Mouse (Mus musculus) urinary bladder, postnatal 14 days (tissue): ENCODE results near the gene Spryd4.
"Not testable (repeated sequence)": the region's sequence is repeated elsewhere in the genome, so short reads cannot be mapped to it uniquely, and the experiment has no call there.

ENCODE experiments used
- DNase-seq: peaks from one replicate; pipeline ENCODE4 v3.0.0; 2021; ENCODE audit warnings: low spot score

Spryd4 gene

GRCm38 (mm10) chr10:128225538-128225937 lies 13.9 kb upstream of the Spryd4 start, which contains the start of gene Mip:
Gene Mip (plus strand): TSS chr10:128225838.
- DNase-seq = no peak

GRCm38 (mm10) chr10:128225064-128225463 lies 13.5 kb upstream of the Spryd4 start:
- DNase-seq = no peak

GRCm38 (mm10) chr10:128221533-128222286 lies 10.1 kb upstream of the Spryd4 start:
- DNase-seq = no peak

GRCm38 (mm10) chr10:128218387-128219117 lies 6.9 kb upstream of the Spryd4 start:
- no peak for DNase-seq

GRCm38 (mm10) chr10:128214981-128215380 lies 3.4 kb upstream of the Spryd4 start:
- DNase-seq = no peak

GRCm38 (mm10) chr10:128214112-128214511 lies 2.5 kb upstream of the Spryd4 start:
- DNase-seq = not testable (repeated sequence)

- DNase-seq = peak; percentile 66
These were observed 1.3 kb upstream of the Spryd4 start for GRCm38 (mm10) chr10:128212871-128213323.

GRCm38 (mm10) chr10:128212148-128212547 lies 541 bp upstream of the Spryd4 start:
- DNase-seq = no peak

GRCm38 (mm10) chr10:128210954-128211353 lies 653 bp downstream of the Spryd4 start:
- no peak for DNase-seq

GRCm38 (mm10) chr10:128210131-128210530 lies 1.5 kb downstream of the Spryd4 start:
- no peak for DNase-seq

GRCm38 (mm10) chr10:128209311-128210009 lies 2.1 kb downstream of the Spryd4 start:
- no peak for DNase-seq

GRCm38 (mm10) chr10:128208326-128208725 lies 3.3 kb downstream of the Spryd4 start:
- DNase-seq = no peak

GRCm38 (mm10) chr10:128204941-128205340 lies 6.7 kb downstream of the Spryd4 start:
- no peak for DNase-seq

GRCm38 (mm10) chr10:128201856-128202255 lies 9.8 kb downstream of the Spryd4 start:
- no peak for DNase-seq

GRCm38 (mm10) chr10:128194551-128195461 lies 16.8 kb downstream of the Spryd4 start:
- no peak for DNase-seq

GRCm38 (mm10) chr10:128194024-128194550 lies 17.5 kb downstream of the Spryd4 start, which contains the start of gene Gls2:
Gene Gls2 (plus strand): TSS chr10:128194457.
- peak; percentile 98 for DNase-seq

GRCm38 (mm10) chr10:128193113-128193512 lies 18.5 kb downstream of the Spryd4 start:
- no peak for DNase-seq

GRCm38 (mm10) chr10:128192030-128192766 lies 19.4 kb downstream of the Spryd4 start:
- not testable (repeated sequence) for DNase-seq

- DNase-seq = no peak
These were observed 20.1 kb downstream of the Spryd4 start for GRCm38 (mm10) chr10:128191472-128191871.

- peak; percentile 84 for DNase-seq
These were observed 23.2 kb downstream of the Spryd4 start for GRCm38 (mm10) chr10:128188242-128188877.
